Mouse (Mus musculus): ENCODE results near the gene Adrb1. TPM values are rescaled to one million over a fixed set of nuclear protein-coding genes. Genes with fewer than 3 reads are reported as not detected.

The Adrb1 gene
- polyA plus RNA-seq (2016; fragmentation: Nextera tagmentation; extraction: Ambion mirVana), result 1.2 and 1.5 TPM in 2 replicates

- peak within 1 kb of the TSS; percentile 99 for H3K4me2 ChIP-seq (replicated peaks)
- H3K9me3 ChIP-seq, result no peaks in the 10 kb centered on the region
- H3K4me3 ChIP-seq, result peak within 1 kb of the TSS; percentile 61
- H3K36me3 ChIP-seq, result no peaks in the 10 kb centered on the region
- under 1% methylated on average over 43 of the region's 63 CpGs for WGBS
- no peak within 1 kb of the TSS for H3K27ac ChIP-seq
- peak within 1 kb of the TSS; percentile 53 for H3K9ac ChIP-seq
- peaks cover 31% of the 10 kb centered on the region for H3K4me1 ChIP-seq
- peaks cover 72% of the 10 kb centered on the region for H3K27me3 ChIP-seq
- ATAC-seq (ENCODE audit: insufficient number of reproducible peaks, insufficient read depth, low FRiP score, low TSS enrichment), result 0 out of 2 replicates have a peak, but pooled peaks have one; percentile 13
Observed at GRCm38 (mm10) chr19:56721387-56722211, at the start of gene Adrb1. Gene Adrb1, plus strand, starts transcription at chr19:56722199.

- no peaks in the 10 kb centered on the region for H3K27me3 ChIP-seq
- H3K9me3 ChIP-seq, result no peaks in the 10 kb centered on the region
- H3K4me2 ChIP-seq (replicated peaks), result no peak overlapping the region
- H3K9ac ChIP-seq, result no peak overlapping the region
- WGBS, result 88% methylated on average over 5 of the region's 5 CpGs
- H3K27ac ChIP-seq, result no peak overlapping the region
- H3K4me3 ChIP-seq, result no peak overlapping the region
- H3K36me3 ChIP-seq, result no peaks in the 10 kb centered on the region
- no peaks in the 10 kb centered on the region for H3K4me1 ChIP-seq
- ATAC-seq (ENCODE audit: insufficient number of reproducible peaks, insufficient read depth, low FRiP score, low TSS enrichment), result no peak
Observed at GRCm38 (mm10) chr19:56675690-56676089, 46.3 kb upstream of the Adrb1 start.

DNA sequence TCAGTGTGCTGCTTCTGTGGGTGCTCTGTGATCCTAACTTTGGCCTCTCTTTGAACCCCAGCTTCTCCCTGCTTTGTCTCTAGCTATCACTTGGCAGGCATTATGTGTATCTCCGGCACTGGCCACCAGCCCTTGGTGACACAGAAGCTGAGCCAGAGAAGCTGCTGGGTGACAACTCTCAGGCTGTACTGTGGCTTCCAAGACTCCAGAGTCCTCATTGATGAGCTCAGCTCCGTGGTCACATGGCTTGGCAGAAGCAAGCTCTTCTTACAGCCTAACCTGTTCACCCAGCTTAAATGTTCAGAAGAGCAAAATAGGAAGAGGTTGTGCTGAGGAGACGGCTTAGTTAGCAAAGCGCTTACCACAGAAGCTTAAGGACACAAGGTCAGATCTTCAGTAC, 45.5 kb upstream of the Adrb1 start:
- H3K4me1 ChIP-seq, result no peaks in the 10 kb centered on the region
- no peaks in the 10 kb centered on the region for H3K9me3 ChIP-seq
- no peak overlapping the region for H3K4me3 ChIP-seq
- H3K9ac ChIP-seq, result no peak overlapping the region
- WGBS, result 92% methylated on average over 4 of the region's 4 CpGs
- no peak overlapping the region for H3K27ac ChIP-seq
- ATAC-seq (ENCODE audit: insufficient number of reproducible peaks, insufficient read depth, low FRiP score, low TSS enrichment), result no peak
- no peaks in the 10 kb centered on the region for H3K27me3 ChIP-seq
- H3K4me2 ChIP-seq (replicated peaks), result no peak overlapping the region
- no peaks in the 10 kb centered on the region for H3K36me3 ChIP-seq

DNA sequence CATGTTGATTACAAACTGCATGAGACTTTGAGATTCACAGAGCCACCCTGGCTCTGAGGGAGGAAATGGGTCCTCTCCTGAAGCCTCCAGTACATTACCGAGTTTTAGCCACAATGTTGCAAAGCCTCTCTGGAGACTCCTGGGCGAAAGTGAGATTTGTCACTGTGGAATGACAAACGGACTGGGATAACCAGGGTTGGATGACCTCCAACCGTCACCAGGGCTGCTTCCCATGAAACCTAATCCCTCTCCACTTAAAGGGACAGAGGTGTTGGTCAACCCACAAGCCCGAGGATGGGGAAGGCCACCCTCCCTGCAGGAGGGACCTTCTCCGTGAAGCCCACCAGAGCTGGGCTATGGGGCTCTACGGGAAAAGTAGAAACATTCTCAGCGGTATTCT, 44.4 kb upstream of the Adrb1 start:
- Histone ChIP-seq H3K4me2 (replicated peaks) (no peak overlapping the region), H3K9me3 (no peaks in the 10 kb centered on the region), H3K4me3 (no peak overlapping the region), H3K27me3 (no peaks in the 10 kb centered on the region), H3K36me3 (no peaks in the 10 kb centered on the region), H3K4me1 (no peaks in the 10 kb centered on the region), H3K9ac (no peak overlapping the region), H3K27ac (no peak overlapping the region)
- 56% methylated on average over 8 of the region's 8 CpGs for WGBS
- no peak for ATAC-seq (ENCODE audit: insufficient number of reproducible peaks, insufficient read depth, low FRiP score, low TSS enrichment)

DNA sequence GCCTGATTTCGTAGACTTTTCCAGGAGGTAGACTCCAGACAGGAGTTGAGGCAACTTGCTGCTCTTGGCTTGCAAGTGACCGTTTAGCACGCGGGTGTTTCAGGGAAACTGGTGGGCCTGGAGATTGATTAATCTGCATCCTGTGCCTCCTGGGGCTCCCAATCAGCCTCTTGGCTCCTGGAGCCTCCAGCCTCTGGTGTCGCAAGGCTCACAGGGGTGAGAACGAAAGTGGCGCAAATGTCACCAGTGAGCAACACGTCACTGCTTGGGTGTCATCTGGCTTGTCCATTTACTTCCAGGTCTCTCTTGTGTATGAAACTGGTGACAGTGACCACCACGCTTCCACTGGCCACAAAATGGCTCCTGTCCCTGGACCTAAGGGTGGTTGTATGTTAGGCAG, 43.5 kb upstream of the Adrb1 start:
- no peaks in the 10 kb centered on the region for H3K9me3 ChIP-seq
- no peaks in the 10 kb centered on the region for H3K4me1 ChIP-seq
- no peaks in the 10 kb centered on the region for H3K36me3 ChIP-seq
- no peak overlapping the region for H3K27ac ChIP-seq
- ATAC-seq (ENCODE audit: insufficient number of reproducible peaks, insufficient read depth, low FRiP score, low TSS enrichment), result no peak
- no peak overlapping the region for H3K9ac ChIP-seq
- H3K4me2 ChIP-seq (replicated peaks), result no peak overlapping the region
- no peaks in the 10 kb centered on the region for H3K27me3 ChIP-seq
- WGBS, result 91% methylated on average over 9 of the region's 9 CpGs
- no peak overlapping the region for H3K4me3 ChIP-seq

DNA sequence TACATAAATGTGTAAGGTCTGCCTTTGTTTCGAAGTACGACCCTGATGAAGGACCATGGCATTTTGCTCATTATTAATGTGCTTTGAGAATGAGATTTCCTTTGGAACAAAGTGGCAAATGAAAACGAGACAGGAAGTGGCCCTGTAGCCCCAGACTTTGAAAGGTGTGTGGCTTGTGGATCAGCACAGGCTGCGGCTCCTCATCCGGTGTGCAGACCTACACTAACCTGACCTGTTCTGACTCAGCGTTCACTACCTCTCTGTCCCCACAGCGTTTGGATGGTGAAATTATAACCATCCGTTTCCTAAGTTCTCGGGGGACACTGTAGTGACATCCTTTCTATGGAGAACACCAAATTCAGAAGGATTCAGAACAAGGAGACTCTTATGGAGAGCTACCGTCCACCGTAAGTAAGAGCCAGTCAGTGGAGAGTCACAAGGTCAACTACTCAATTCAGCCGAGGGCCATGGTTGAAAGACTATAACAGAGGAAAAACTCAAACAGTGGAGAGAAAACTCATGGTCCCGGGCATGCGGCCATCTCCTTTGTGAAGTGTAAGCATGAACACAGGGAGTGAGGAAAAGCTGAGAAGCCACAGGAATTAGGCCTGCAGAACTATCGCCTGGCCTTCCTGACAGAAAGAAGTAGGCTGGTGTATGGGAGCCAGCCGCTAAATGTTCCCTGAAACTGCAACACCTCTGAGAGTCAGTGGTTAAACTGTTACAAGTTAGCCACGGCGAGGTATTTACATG, 42.6 kb upstream of the Adrb1 start:
- Histone ChIP-seq H3K27ac (no peak overlapping the region), H3K36me3 (no peaks in the 10 kb centered on the region), H3K4me1 (no peaks in the 10 kb centered on the region), H3K4me3 (no peak overlapping the region), H3K9ac (no peak overlapping the region), H3K27me3 (no peaks in the 10 kb centered on the region), H3K4me2 (replicated peaks) (no peak overlapping the region), H3K9me3 (no peaks in the 10 kb centered on the region)
- WGBS, result 76% methylated on average over 18 of the region's 18 CpGs
- no peak for ATAC-seq (ENCODE audit: insufficient number of reproducible peaks, insufficient read depth, low FRiP score, low TSS enrichment)

GRCm38 (mm10) chr19:56679992-56680391, 42.0 kb upstream of the Adrb1 start:
- H3K4me2 ChIP-seq (replicated peaks), result no peak overlapping the region
- no peak for ATAC-seq (ENCODE audit: insufficient number of reproducible peaks, insufficient read depth, low FRiP score, low TSS enrichment)
- no peaks in the 10 kb centered on the region for H3K9me3 ChIP-seq
- H3K4me1 ChIP-seq, result no peaks in the 10 kb centered on the region
- H3K36me3 ChIP-seq, result no peaks in the 10 kb centered on the region
- H3K4me3 ChIP-seq, result no peak overlapping the region
- no peak overlapping the region for H3K27ac ChIP-seq
- no peaks in the 10 kb centered on the region for H3K27me3 ChIP-seq
- no peak overlapping the region for H3K9ac ChIP-seq
- 84% methylated on average over 7 of the region's 7 CpGs for WGBS

DNA sequence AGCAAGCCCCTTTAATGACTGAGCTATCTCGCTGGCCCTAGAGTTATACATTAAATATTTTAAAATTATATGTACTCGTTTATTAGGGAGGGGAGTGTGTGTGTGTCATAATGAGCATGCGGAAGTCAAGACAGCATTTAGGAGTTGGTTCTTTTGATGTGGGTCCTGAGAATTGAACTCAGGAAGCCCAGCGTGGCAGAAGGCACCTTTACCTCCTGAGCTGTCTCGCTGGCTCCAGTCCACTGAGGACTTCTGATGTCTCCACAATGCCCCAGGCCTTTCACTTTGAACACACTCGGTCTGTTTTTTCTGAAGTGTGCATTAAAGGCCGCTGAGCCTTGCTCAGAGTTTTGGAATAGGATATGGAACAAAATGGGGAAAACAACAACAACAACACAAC, 39.7 kb upstream of the Adrb1 start:
- Histone ChIP-seq H3K4me2 (replicated peaks) (no peak overlapping the region), H3K4me3 (no peak overlapping the region), H3K36me3 (no peaks in the 10 kb centered on the region), H3K4me1 (no peaks in the 10 kb centered on the region), H3K27me3 (no peaks in the 10 kb centered on the region), H3K9ac (no peak overlapping the region), H3K9me3 (no peaks in the 10 kb centered on the region), H3K27ac (no peak overlapping the region)
- whole genome bisulfite sequencing, result 79% methylated on average over 7 of the region's 7 CpGs
- no peak for ATAC-seq (ENCODE audit: insufficient number of reproducible peaks, insufficient read depth, low FRiP score, low TSS enrichment)

- 81% methylated on average over 7 of the region's 7 CpGs for WGBS
- Histone ChIP-seq H3K9ac (no peak overlapping the region), H3K4me3 (no peak overlapping the region), H3K36me3 (no peaks in the 10 kb centered on the region), H3K4me1 (no peaks in the 10 kb centered on the region), H3K4me2 (replicated peaks) (no peak overlapping the region), H3K27me3 (no peaks in the 10 kb centered on the region), H3K9me3 (no peaks in the 10 kb centered on the region), H3K27ac (no peak overlapping the region)
- ATAC-seq (ENCODE audit: insufficient number of reproducible peaks, insufficient read depth, low FRiP score, low TSS enrichment), result no peak
Observed at GRCm38 (mm10) chr19:56682843-56683242, 39.2 kb upstream of the Adrb1 start.

DNA sequence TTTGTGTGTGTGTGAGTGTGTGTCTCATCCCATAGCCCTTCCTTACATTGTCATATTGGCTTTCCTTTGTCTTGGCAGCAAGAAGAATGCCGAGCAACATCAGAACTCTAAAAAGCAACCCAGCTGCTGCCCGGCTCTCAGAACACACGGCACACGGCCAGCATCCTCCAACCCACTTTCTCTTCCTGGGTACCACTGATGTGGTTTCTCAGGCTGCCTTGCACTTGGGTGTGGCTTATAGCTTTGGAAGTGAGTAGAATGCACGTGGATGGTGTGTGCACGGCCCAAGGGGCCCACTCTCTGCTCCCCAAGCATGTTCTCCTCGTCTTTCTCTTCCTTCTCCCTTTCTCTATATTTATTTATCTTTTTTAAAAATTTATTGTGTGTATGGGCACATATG, 36.5 kb upstream of the Adrb1 start:
- H3K9ac ChIP-seq, result no peak overlapping the region
- H3K27ac ChIP-seq, result no peak overlapping the region
- ATAC-seq (ENCODE audit: insufficient number of reproducible peaks, insufficient read depth, low FRiP score, low TSS enrichment), result no peak
- H3K4me1 ChIP-seq, result no peaks in the 10 kb centered on the region
- no peaks in the 10 kb centered on the region for H3K9me3 ChIP-seq
- no peak overlapping the region for H3K4me2 ChIP-seq (replicated peaks)
- WGBS, result 70% methylated on average over 7 of the region's 7 CpGs
- H3K36me3 ChIP-seq, result no peaks in the 10 kb centered on the region
- no peaks in the 10 kb centered on the region for H3K27me3 ChIP-seq
- H3K4me3 ChIP-seq, result no peak overlapping the region

- ATAC-seq (ENCODE audit: insufficient number of reproducible peaks, insufficient read depth, low FRiP score, low TSS enrichment), result no peak
- no peaks in the 10 kb centered on the region for H3K4me1 ChIP-seq
- no peaks in the 10 kb centered on the region for H3K9me3 ChIP-seq
- 82% methylated on average over 12 of the region's 12 CpGs for WGBS
- no peak overlapping the region for H3K27ac ChIP-seq
- H3K9ac ChIP-seq, result no peak overlapping the region
- no peaks in the 10 kb centered on the region for H3K36me3 ChIP-seq
- H3K27me3 ChIP-seq, result no peaks in the 10 kb centered on the region
- H3K4me2 ChIP-seq (replicated peaks), result no peak overlapping the region
- no peak overlapping the region for H3K4me3 ChIP-seq
Observed at GRCm38 (mm10) chr19:56686218-56686617, 35.8 kb upstream of the Adrb1 start.

DNA sequence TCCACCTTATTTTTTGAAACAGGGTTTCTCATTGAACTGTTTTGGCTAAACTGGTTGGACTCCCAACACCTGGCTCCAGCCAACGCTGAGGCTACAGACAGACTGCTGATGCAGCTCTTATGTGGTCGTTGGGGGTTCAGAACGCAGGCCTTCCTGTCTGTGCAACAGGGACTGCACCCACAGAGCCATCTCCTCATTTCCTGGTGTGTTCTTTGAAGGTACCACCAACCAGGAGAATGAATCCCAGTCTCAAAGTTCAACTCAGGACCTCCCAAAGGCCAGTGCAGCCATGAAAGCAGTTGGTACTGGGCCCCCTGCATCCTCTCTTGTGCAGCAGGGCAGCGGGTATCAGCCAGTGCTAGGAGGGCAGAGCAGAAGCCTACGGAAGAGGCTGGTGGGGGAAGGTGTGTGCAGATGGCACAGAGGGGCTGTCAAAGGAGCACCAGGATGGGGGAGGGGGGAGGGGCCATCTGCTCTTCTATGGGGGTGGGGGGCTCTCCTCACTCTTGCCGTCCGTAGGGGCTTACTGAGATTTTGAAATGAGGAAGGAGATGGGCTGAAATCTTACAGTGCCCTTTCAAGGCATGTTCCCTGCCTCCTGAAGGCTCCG, 34.9 kb upstream of the Adrb1 start:
- Histone ChIP-seq H3K4me3 (no peak overlapping the region), H3K4me2 (replicated peaks) (no peak overlapping the region), H3K9ac (no peak overlapping the region), H3K36me3 (no peaks in the 10 kb centered on the region), H3K27me3 (no peaks in the 10 kb centered on the region), H3K27ac (no peak overlapping the region), H3K9me3 (no peaks in the 10 kb centered on the region), H3K4me1 (no peaks in the 10 kb centered on the region)
- WGBS, result 87% methylated on average over 8 of the region's 8 CpGs
- no peak for ATAC-seq (ENCODE audit: insufficient number of reproducible peaks, insufficient read depth, low FRiP score, low TSS enrichment)

Measured in embryonic facial prominence, embryonic 12.5 days (tissue).